Mouse (Mus musculus) intestine, embryonic 15.5 days (tissue): ENCODE data around the gene Acot4. TPM values are rescaled to one million over a fixed set of nuclear protein-coding genes. Genes with fewer than 3 reads are reported as not detected.
"Not testable (repeated sequence)": the region's sequence is repeated elsewhere in the genome, so short reads cannot be mapped to it uniquely, and the experiment has no call there.

Experiments used
- ATAC-seq: fragments of 200-750 bp; cut with Nextera tagmentation; 2 replicates; pipeline ENCODE4 v1.8.0; 2017; ENCODE audit warnings: moderate TSS enrichment, moderate library complexity
- H3K27ac ChIP-seq: fragments of 300-500 bp; sonication (generic); 2 replicates; pipeline ENCODE4 v1.5.1; 2015; ENCODE audit warnings: mild to moderate bottlenecking, inconsistent platforms
- H3K27me3 ChIP-seq: fragments of 300-500 bp; sonication (generic); replicated peaks from 2 replicates; pipeline ENCODE4 v1.6.1; 2015; ENCODE audit warnings: inconsistent platforms
- H3K36me3 ChIP-seq: fragments of 300-500 bp; sonication (generic); 2 replicates; pipeline ENCODE4 v1.6.1; 2015; ENCODE audit warnings: inconsistent platforms
- H3K4me1 ChIP-seq: fragments of 300-500 bp; sonication (generic); replicated peaks from 2 replicates; pipeline ENCODE4 v1.6.1; 2015; ENCODE audit warnings: inconsistent platforms
- H3K4me2 ChIP-seq: fragments of 300-500 bp; sonication (generic); replicated peaks from 2 replicates; pipeline ENCODE4 v1.6.1; 2015; ENCODE audit warnings: mild to moderate bottlenecking, inconsistent platforms
- H3K4me3 ChIP-seq: fragments of 300-500 bp; sonication (generic); replicated peaks from 2 replicates; pipeline ENCODE4 v1.5.1; 2015; ENCODE audit warnings: inconsistent platforms
- H3K9ac ChIP-seq: fragments of 300-500 bp; sonication (generic); 2 replicates; pipeline ENCODE4 v1.6.1; 2015; ENCODE audit warnings: inconsistent platforms
- H3K9me3 ChIP-seq: fragments of 300-500 bp; sonication (generic); 2 replicates; pipeline ENCODE4 v1.6.1; 2016; ENCODE audit warnings: inconsistent platforms
- WGBS: fragments of 180-500 bp; shearing (Covaris S2); methylation state at CpG from one replicate; pipeline ENCODE4 v1.1.7; 2015; 5-methylcytosine and 5-hydroxymethylcytosine counted together
- polyA plus RNA-seq: library from polyadenylated mRNA; unstranded; fragments of >200 nt; fragmentation: Nextera tagmentation; extraction: Ambion mirVana; gene quantifications from 2 replicates; pipeline ENCODE4 v1.2.1, GENCODE M21; 2015

Acot4 gene
- polyA plus RNA-seq, 1 experiment from 2014 or later: 8.2 TPM

DNA sequence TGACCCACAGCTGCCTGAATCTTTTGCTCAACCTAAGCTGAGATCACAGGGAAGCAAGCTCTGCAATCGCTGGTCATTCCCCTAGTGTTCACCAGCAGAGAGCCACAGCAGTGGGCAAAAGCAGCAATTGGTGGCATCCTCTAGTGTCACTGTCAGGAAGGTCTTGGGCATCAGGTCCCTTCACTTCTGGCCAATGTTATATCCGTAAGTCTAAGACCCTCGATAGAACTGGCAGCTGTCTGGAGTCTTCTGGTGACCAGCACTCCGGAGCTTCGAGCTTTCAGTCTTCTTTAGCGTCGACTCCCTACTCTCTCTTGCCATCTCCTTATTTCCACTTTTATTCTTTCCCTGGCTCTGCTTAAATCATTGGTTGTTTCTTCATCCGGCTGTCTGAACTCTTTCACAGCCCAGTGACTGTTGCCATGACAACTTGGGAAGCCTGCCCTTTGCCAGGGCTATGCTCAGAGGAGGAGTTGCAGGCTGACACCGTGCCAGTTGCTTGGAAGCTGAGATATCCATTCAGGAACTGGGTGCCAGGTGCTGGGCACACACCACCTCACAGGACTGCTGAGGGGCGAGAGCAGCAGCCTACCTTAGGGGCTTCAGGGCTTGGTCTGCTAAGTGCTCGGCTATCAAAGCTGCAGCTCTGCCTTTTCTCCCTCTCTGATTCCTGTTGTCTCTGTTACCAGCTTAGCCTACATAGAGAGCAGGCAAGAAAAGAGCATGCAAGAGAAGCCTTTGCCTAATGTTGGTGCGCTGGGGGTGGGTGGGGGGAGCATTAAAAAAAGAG, 26.7 kb upstream of the Acot4 start:
- Histone ChIP-seq H3K9ac (no peak overlapping the region), H3K4me2 (peak overlapping the region; percentile 62), H3K36me3 (no peaks in the 10 kb centered on the region), H3K27ac (no peak overlapping the region), H3K4me1 (peaks cover 7% of the 10 kb centered on the region; the same call in 1 of the 2 replicates), H3K27me3 (no peaks in the 10 kb centered on the region), H3K9me3 (no peaks in the 10 kb centered on the region), H3K4me3 (peak overlapping the region; percentile 14)
- 53% methylated on average over 12 of the region's 12 CpGs for WGBS
- no peak for ATAC-seq

GRCm38 (mm10) chr12:84013130-84013529, 25.0 kb upstream of the Acot4 start:
- 73% methylated on average over 6 of the region's 6 CpGs for WGBS
- H3K9me3 ChIP-seq: no peaks in the 10 kb centered on the region
- no peak for ATAC-seq

GRCm38 (mm10) chr12:84013701-84014100, 24.5 kb upstream of the Acot4 start:
- 0 out of 2 replicates have a peak, but pooled peaks cover 2% of the 10 kb centered on the region for H3K36me3 ChIP-seq
- WGBS: 88% methylated on average over 7 of the region's 7 CpGs

More at GRCm38 (mm10) chr12:84013130-84013529, 25.0 kb upstream of the Acot4 start:
- Histone ChIP-seq H3K27me3 (no peaks in the 10 kb centered on the region), H3K4me2 (no peak overlapping the region), H3K27ac (no peak overlapping the region), H3K36me3 (0 out of 2 replicates have a peak, but pooled peaks cover 2% of the 10 kb centered on the region), H3K4me3 (no peak overlapping the region), H3K4me1 (peaks cover 7% of the 10 kb centered on the region; the same call in 1 of the 2 replicates), H3K9ac (no peak overlapping the region)

DNA sequence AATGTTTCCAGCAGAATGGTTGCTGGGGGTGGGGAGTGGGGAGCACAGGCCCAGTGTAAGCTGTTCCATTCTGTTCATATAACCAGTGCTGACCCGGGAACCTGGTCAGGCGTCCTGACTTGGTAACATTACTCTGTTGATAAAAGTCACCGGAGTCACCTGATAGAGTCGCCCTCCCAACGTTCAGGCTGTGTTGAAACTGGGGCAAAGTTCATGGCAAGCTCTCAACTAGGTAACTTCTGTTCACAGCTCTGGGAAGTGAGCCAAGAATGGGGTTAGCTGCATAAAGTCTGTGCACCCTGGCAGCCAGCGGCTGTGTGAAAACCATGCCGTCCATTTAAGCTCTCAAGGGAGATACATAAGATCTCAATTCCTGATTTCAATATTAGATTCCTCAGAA, 17.7 kb upstream of the Acot4 start:
- H3K4me2 ChIP-seq, H3K36me3 ChIP-seq, H3K9ac ChIP-seq, H3K4me3 ChIP-seq, H3K27me3 ChIP-seq, H3K27ac ChIP-seq, H3K4me1 ChIP-seq, H3K9me3 ChIP-seq: not testable (repeated sequence)
- ATAC-seq: peak; percentile 91
- WGBS: 24% methylated on average over 7 of the region's 7 CpGs

More at GRCm38 (mm10) chr12:84013701-84014100, 24.5 kb upstream of the Acot4 start:
- Histone ChIP-seq H3K4me1 (peaks cover 7% of the 10 kb centered on the region; the same call in 1 of the 2 replicates), H3K9me3 (no peaks in the 10 kb centered on the region), H3K4me3 (no peak overlapping the region), H3K9ac (no peak overlapping the region), H3K27ac (no peak overlapping the region), H3K27me3 (no peaks in the 10 kb centered on the region), H3K4me2 (no peak overlapping the region)
- ATAC-seq: no peak

DNA sequence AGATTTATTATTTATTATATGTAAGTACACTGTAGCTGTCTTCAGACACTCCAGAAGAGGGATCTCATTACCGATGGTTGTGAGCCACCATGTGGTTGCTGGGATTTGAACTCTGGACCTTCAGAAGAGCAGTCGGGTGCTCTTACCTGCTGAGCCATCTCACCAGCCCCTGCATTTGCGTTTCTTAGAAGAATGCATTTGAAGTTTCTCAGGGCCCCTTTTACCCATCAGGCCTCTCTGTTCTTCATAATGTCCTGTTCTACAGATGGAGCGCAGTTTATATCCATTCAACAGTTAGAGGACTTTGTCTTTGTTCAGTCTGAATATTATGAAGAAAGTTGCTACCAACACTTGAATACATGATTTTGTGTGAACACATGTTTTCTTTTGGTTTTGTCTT, 15.9 kb upstream of the Acot4 start:
- H3K9ac ChIP-seq, H3K9me3 ChIP-seq, H3K4me3 ChIP-seq, H3K4me1 ChIP-seq, H3K4me2 ChIP-seq, H3K27me3 ChIP-seq, H3K36me3 ChIP-seq, H3K27ac ChIP-seq, ATAC-seq: not testable (repeated sequence)
- 90% methylated on average over 4 of the region's 4 CpGs for WGBS

- H3K4me3 ChIP-seq: no peak overlapping the region
- H3K4me1 ChIP-seq: no peaks in the 10 kb centered on the region
- 66% methylated on average over 9 of the region's 9 CpGs for WGBS
- H3K4me2 ChIP-seq: no peak overlapping the region
- peak; percentile 70 for ATAC-seq
- H3K9me3 ChIP-seq: no peaks in the 10 kb centered on the region
- no peaks in the 10 kb centered on the region for H3K36me3 ChIP-seq
- 0 out of 2 replicates have a peak overlapping the region, but pooled peaks have one; percentile 3 for H3K27ac ChIP-seq
- no peaks in the 10 kb centered on the region for H3K27me3 ChIP-seq
- no peak overlapping the region for H3K9ac ChIP-seq
Measured at GRCm38 (mm10) chr12:84023052-84023745, 15.0 kb upstream of the Acot4 start.

GRCm38 (mm10) chr12:84025888-84026287, 12.3 kb upstream of the Acot4 start:
- Histone ChIP-seq H3K9me3 (no peaks in the 10 kb centered on the region), H3K4me2 (no peak overlapping the region), H3K27ac (no peak overlapping the region), H3K4me1 (no peaks in the 10 kb centered on the region), H3K9ac (no peak overlapping the region), H3K36me3 (no peaks in the 10 kb centered on the region), H3K4me3 (no peak overlapping the region), H3K27me3 (no peaks in the 10 kb centered on the region)
- no peak for ATAC-seq
- 87% methylated on average over 7 of the region's 7 CpGs for WGBS

DNA sequence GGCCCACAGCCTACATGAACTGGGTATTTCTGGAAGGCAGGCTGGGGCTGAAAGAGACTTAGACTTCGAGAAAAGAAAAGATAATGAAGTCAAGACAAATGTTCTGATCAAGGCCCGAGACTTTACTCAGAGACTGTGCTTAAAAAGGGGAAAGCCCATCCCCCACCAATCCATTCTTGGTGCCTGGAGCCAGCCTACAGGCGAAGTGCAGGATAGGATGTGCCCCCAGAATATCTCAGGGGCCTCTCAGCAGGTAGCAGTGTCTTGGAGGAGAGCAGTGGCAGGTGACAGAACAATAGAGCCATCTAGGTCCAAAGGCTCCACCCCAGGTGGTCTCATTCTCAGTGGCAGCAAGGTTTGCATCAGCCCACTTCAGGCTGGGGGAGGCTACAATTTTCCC, 9.9 kb upstream of the Acot4 start:
- not testable (repeated sequence) for H3K36me3 ChIP-seq, H3K27me3 ChIP-seq, H3K9ac ChIP-seq, H3K27ac ChIP-seq, H3K4me3 ChIP-seq, H3K4me2 ChIP-seq, H3K9me3 ChIP-seq, H3K4me1 ChIP-seq, ATAC-seq
- 72% methylated on average over 3 of the region's 3 CpGs for WGBS

DNA sequence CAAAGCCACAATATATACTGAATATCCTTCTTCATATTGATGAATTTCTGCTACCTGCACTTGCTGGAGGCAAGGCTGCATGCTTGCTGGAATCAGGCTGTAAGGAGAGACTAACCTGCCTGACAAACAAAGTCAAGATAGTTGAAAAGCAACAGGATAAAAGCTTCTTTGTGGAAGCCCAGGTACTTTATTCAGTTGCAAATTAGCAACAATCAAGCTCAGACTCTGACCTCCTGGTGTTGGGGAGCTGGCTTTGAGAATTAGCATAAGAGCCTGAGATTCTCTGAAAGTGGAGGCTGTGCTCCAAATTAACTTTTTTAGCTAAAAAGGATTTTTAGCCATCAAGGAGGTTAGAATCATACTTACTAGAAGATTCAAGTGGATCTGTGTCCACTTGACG, 9.1 kb upstream of the Acot4 start:
- not testable (repeated sequence) for H3K9ac ChIP-seq, H3K4me2 ChIP-seq, H3K4me1 ChIP-seq, ATAC-seq, H3K27me3 ChIP-seq, H3K36me3 ChIP-seq, H3K4me3 ChIP-seq, H3K27ac ChIP-seq, H3K9me3 ChIP-seq
- WGBS: 97% methylated on average over 1 of the region's 1 CpGs

DNA sequence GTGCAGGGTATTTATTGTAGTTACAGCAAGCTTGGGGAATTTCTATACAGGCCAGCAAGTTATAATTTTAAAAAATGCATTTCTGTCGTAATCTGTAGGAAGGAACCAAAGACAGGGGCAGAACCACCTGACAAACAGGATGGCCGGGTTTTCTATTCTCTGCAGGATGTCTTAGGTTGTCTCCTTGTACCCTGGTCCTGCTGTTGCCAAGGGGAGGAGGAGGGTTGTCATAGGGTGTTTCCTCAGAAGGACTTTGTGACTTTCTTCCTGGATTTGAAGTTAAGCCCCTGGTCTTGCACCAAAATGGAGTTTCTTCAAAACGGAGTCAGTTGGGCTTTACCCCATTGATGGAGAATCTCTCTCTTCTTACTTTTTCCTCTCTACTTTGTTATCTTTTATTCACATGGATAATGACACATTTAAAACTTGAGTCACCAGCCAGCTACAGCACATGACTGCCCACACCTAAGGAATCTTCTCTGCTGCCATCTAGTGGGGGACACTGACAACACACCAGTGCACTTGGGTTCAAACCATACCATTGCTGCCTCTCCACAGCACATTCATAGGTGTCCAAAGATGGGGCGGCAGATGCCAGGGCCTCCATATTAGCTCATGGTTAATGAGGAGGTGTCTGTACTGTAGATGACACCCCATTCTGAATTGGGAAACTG, 7.4 kb upstream of the Acot4 start:
- 63% methylated on average over 4 of the region's 4 CpGs for WGBS
- peak; percentile 87 for ATAC-seq

GRCm38 (mm10) chr12:84032854-84033253, 5.3 kb upstream of the Acot4 start:
- Histone ChIP-seq H3K4me1 (peaks cover 4% of the 10 kb centered on the region; the same call in 1 of the 2 replicates), H3K4me2 (no peak overlapping the region), H3K36me3 (no peaks in the 10 kb centered on the region), H3K27me3 (no peaks in the 10 kb centered on the region), H3K9ac (no peak overlapping the region), H3K9me3 (no peaks in the 10 kb centered on the region), H3K27ac (no peak overlapping the region), H3K4me3 (no peak overlapping the region)
- WGBS: 83% methylated on average over 4 of the region's 4 CpGs
- no peak for ATAC-seq

More for the DNA sequence above, 7.4 kb upstream of the Acot4 start:
- Histone ChIP-seq H3K36me3 (no peaks in the 10 kb centered on the region), H3K9me3 (no peaks in the 10 kb centered on the region), H3K4me3 (no peak overlapping the region), H3K4me2 (no peak overlapping the region), H3K9ac (no peak overlapping the region), H3K27me3 (no peaks in the 10 kb centered on the region), H3K4me1 (no peaks in the 10 kb centered on the region), H3K27ac (no peak overlapping the region)

DNA sequence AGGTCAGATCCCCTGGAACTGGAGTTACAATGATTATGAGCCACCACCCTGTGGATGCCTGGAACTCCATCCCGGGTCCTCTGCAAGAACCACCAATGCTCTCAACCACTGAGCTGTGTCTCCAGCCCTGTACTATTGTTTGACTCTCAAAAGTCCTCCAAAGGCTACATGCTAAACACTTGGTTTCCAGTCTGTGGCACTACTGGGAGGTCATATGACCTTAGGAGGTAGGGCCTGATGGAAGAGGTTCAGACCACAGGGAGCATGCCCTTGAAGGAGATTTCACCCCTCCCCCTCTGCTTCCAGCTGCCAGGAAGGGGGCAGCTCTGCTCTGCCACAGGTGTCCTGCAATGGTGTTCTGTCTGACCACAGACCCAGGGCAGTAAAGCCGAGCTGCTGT, 4.9 kb upstream of the Acot4 start:
- not testable (repeated sequence) for H3K9ac ChIP-seq, H3K4me3 ChIP-seq, H3K4me2 ChIP-seq, H3K27ac ChIP-seq, H3K4me1 ChIP-seq, H3K36me3 ChIP-seq, H3K27me3 ChIP-seq, H3K9me3 ChIP-seq, ATAC-seq
- 74% methylated on average over 2 of the region's 2 CpGs for WGBS
